Mouse (Mus musculus) heart, embryonic 14.5 days (tissue): Measurements from ENCODE around the gene Hist1h2ae. TPM values are rescaled to one million over a fixed set of nuclear protein-coding genes. Genes with fewer than 3 reads are reported as not detected.
"Not testable (repeated sequence)": the region's sequence is repeated elsewhere in the genome, so short reads cannot be mapped to it uniquely, and the experiment has no call there.

ENCODE experiments used
- ATAC-seq: fragments of 200-750 bp; cut with Nextera tagmentation; 2 replicates; pipeline ENCODE4 v1.8.0; 2017; ENCODE audit warnings: low read depth, moderate TSS enrichment; ENCODE audit not compliant: insufficient number of reproducible peaks, insufficient read depth, low FRiP score
- H3K27ac ChIP-seq, 2 experiments: fragments of 200-500 bp in 1 of 2; fragments of 300-500 bp in 1 of 2; sonication (generic) in 1 of 2; replicated peaks in 1 of 2; 2 replicates each; pipeline ENCODE4 v1.5.1; 2012 to 2014; ENCODE audit warnings: low read depth in 2 of 2, low read length in 2 of 2, control low read depth in 1 of 2, mild to moderate bottlenecking in 1 of 2, mixed read lengths in 1 of 2; ENCODE audit not compliant: control insufficient read depth in 1 of 2, insufficient read depth in 1 of 2
- H3K27me3 ChIP-seq: fragments of 300-500 bp; sonication (generic); 2 replicates; pipeline ENCODE4 v1.6.1; 2014; ENCODE audit warnings: mild to moderate bottlenecking, low read length, control low read depth; ENCODE audit not compliant: control insufficient read depth, insufficient read depth
- H3K36me3 ChIP-seq: fragments of 300-500 bp; sonication (generic); 2 replicates; pipeline ENCODE4 v1.6.1; 2014; ENCODE audit warnings: mild to moderate bottlenecking, control low read depth, low read length, mixed read lengths; ENCODE audit not compliant: control insufficient read depth, insufficient read depth
- H3K4me1 ChIP-seq, 2 experiments: fragments of 200-500 bp in 1 of 2; fragments of 300-500 bp in 1 of 2; sonication (generic) in 1 of 2; 2 replicates each; pipeline ENCODE4 v1.6.1; 2012 to 2014; ENCODE audit warnings: low read length in 2 of 2, control low read depth in 1 of 2, mixed read lengths in 1 of 2; ENCODE audit not compliant: control insufficient read depth in 2 of 2, insufficient read depth in 2 of 2
- H3K4me2 ChIP-seq: fragments of 300-500 bp; sonication (generic); 2 replicates; pipeline ENCODE4 v1.6.1; 2014; ENCODE audit warnings: mild to moderate bottlenecking, low read length
- H3K4me3 ChIP-seq, 2 experiments: fragments of 200-500 bp in 1 of 2; fragments of 300-500 bp in 1 of 2; sonication (generic) in 1 of 2; 2 replicates each; pipeline ENCODE4 v1.5.1; 2012 to 2014; ENCODE audit warnings: low read length in 2 of 2, mild to moderate bottlenecking in 2 of 2, control low read depth in 1 of 2, low read depth in 1 of 2, moderate library complexity in 1 of 2; ENCODE audit not compliant: control insufficient read depth in 1 of 2, insufficient read depth in 1 of 2
- H3K9ac ChIP-seq: fragments of 300-500 bp; sonication (generic); 2 replicates; pipeline ENCODE4 v1.6.1; 2014; ENCODE audit warnings: mild to moderate bottlenecking, low read length
- H3K9me3 ChIP-seq: fragments of 300-500 bp; sonication (generic); 2 replicates; pipeline ENCODE4 v1.6.1; 2016; ENCODE audit warnings: low read length, control low read depth; ENCODE audit not compliant: control insufficient read depth
- WGBS: fragments of 180-500 bp; shearing (Covaris S2); extraction: QIAGEN DNeasy Blood & Tissue Kit; methylation state at CpG from one replicate; pipeline ENCODE4 v1.1.7; 2014; 5-methylcytosine and 5-hydroxymethylcytosine counted together
- polyA plus RNA-seq: library from polyadenylated mRNA; unstranded; fragments of >200 nt; fragmentation: Nextera tagmentation; extraction: Ambion mirVana; gene quantifications from 2 replicates; pipeline ENCODE4 v1.2.1, GENCODE M21; 2014

Gene Hist1h2ae
- polyA plus RNA-seq, 1 experiment from 2014 or later = 49.1 TPM

DNA sequence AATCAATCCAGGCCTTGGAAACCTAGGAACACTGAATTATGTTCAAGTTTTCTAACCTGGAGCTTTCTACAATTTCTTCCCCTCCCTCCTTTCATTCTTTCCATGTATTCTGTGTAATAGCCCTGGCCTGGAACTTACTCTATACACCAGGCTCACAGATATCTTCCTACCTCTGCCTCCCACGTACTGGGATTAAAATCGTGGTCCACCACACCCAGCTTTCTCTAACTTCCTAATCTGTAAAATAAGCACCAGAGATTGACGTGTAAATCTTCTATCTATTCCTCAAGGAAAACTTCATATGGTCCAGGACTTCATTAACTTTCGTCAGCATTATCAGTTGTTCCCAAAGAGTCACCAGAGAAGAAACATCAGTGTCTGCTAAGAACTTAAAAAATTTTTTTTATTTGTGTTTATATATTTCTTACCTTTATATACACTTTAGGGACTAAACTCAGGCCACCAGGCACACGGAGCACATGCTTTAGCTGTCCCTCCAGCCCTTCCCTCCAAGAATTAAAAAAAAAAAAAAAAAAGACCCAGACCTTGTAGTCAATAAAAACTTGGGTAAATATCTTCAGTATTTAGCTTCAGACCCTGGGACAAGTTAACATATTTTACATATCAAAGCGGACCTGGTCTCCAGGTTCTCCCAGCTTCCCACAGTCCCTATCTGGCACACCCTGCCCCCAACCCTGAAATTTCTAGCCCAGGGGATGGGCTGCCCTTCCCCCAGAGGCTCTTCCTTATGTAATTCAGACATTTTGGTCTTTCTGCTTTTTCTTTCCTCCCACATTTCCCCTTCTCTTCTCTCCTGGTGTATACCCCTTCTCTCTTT, 11.4 kb upstream of the Hist1h2ae start:
- H3K27ac ChIP-seq = peak overlapping the region; percentile 78 to 79
- peak overlapping the region; percentile 50 to 58; a peak in 3 of 4 replicates for H3K4me3 ChIP-seq
- peak overlapping the region; percentile 85 for H3K4me2 ChIP-seq
- H3K9ac ChIP-seq = peak overlapping the region; percentile 82
- no peaks in the 10 kb centered on the region for H3K9me3 ChIP-seq
- H3K27me3 ChIP-seq = no peaks in the 10 kb centered on the region
- H3K36me3 ChIP-seq = no peaks in the 10 kb centered on the region
- no peak for ATAC-seq
- peaks cover 5 to 15% of the 10 kb centered on the region in 2 experiments for H3K4me1 ChIP-seq
- 20% methylated on average over 6 of the region's 6 CpGs for WGBS

DNA sequence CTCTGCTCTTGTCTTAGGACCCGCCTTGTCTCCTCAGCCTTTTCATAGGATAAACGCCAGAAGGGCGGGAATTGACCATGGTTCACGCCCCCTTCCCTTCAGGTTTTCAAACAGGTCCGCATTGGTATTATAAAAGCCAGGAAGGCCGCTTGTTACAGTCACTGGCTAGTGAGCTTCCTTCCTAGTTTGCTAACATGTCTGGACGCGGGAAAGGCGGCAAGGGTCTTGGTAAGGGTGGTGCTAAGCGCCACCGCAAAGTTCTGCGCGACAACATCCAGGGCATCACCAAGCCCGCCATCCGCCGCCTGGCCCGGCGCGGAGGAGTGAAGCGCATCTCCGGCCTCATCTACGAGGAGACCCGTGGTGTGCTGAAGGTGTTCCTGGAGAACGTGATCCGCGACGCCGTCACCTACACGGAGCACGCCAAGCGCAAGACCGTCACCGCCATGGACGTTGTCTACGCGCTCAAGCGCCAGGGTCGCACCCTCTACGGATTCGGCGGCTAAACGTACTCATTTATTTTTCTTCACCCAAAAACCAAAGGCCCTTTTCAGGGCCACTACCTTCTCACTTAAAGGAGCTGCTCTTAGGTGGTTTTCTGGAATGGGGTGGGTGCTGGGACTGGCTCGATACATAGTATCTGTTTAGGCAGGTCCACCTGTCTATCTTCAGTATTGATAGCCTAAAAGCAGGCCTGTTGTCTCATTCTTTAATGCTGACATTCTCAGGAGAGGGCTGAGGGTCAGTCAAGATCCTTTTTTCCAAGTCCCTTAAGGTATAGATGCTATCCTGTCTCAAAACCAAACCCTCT, 10.6 kb upstream of the Hist1h2ae start, which contains the start of gene Hist1h4d:
Gene Hist1h4d, plus strand, starts transcription at position 191 of the 811 bp plus-strand sequence.
- peak within 1 kb of the TSS; percentile 50 to 58 for H3K4me3 ChIP-seq
- ATAC-seq = peak; percentile 80
- no peaks in the 10 kb centered on the region for H3K27me3 ChIP-seq
- peak within 1 kb of the TSS; percentile 82 for H3K9ac ChIP-seq
- no peaks in the 10 kb centered on the region for H3K36me3 ChIP-seq
- WGBS = under 1% methylated on average over 42 of the region's 43 CpGs
- H3K4me1 ChIP-seq = peaks cover 4 to 19% of the 10 kb centered on the region in 2 experiments
- no peaks in the 10 kb centered on the region for H3K9me3 ChIP-seq
- H3K27ac ChIP-seq = peak within 1 kb of the TSS; percentile 78 to 79
- H3K4me2 ChIP-seq = peak within 1 kb of the TSS; percentile 85

DNA sequence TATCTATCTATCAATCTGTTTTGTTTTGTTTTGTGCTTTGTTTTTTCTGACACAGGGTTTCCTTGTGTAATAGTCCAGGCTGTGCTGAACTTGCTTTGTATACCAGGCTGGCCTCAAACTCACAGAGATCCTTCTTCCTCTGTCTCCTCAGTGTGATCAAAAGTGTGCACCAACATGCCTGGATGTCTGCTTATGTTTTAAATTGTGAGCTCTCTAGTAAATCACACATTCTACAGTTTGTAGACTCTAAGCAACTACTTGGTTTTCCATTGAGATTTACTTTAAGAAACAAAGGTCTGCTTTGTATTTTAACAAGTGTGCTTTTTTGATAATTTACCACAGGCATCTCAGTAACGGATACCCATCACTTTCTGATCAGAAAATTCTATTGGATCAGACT, 6.8 kb upstream of the Hist1h2ae start:
- Histone ChIP-seq H3K36me3 (no peaks in the 10 kb centered on the region), H3K4me3 (no peak overlapping the region), H3K9ac (no peak overlapping the region), H3K9me3 (no peaks in the 10 kb centered on the region), H3K27ac (no peak overlapping the region), H3K27me3 (no peaks in the 10 kb centered on the region), H3K4me2 (no peak overlapping the region), H3K4me1 (peaks cover 3 to 24% of the 10 kb centered on the region in 2 experiments)
- ATAC-seq = no peak
- WGBS = 86% methylated on average over 1 of the region's 1 CpGs

DNA sequence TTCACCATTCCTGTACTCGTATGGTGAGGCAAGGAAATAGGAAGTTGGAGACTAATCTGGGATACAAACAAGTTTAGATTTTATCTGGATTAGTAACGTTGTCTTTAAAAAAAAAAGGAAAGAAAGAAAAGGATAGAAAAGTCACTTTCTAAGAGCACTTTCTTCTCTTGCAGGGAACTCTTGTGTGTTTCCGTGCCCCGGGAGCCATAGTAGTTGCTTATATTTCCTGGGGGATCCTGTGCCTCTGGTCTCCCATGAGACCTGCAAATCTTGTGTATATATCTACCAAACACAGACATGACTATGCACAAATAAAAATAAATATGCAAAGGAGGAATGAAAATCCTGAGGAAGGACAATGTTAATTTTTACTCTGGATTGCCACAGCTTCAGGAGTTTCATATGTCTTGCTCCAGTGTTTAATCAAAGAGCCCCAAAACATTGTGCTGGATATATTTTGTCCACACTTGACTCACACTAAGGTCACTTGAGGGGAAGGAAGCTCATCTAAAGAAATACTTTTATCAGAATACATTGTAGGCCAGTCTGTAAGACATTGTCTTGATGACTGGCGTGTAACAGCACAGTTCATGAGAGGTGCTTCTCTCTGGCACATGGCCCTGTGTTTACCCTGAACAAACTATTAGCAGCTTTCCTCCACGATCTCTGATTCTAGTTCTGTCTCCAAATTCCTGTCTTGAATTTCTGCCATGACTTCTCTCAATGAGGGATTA, 6.1 kb upstream of the Hist1h2ae start:
- H3K4me1 ChIP-seq = peaks cover 3 to 21% of the 10 kb centered on the region in 2 experiments
- no peaks in the 10 kb centered on the region for H3K36me3 ChIP-seq
- H3K9ac ChIP-seq = peak overlapping the region; percentile 79
- peak overlapping the region; percentile 70 for H3K4me2 ChIP-seq
- H3K9me3 ChIP-seq = no peaks in the 10 kb centered on the region
- H3K4me3 ChIP-seq = peak overlapping the region in 1 of 2 experiments; percentile 44; a peak in 2 of 4 replicates
- peak overlapping the region; percentile 61 to 67; a peak in 3 of 4 replicates for H3K27ac ChIP-seq
- ATAC-seq = no peak
- no peaks in the 10 kb centered on the region for H3K27me3 ChIP-seq
- WGBS = 64% methylated on average over 6 of the region's 6 CpGs

DNA sequence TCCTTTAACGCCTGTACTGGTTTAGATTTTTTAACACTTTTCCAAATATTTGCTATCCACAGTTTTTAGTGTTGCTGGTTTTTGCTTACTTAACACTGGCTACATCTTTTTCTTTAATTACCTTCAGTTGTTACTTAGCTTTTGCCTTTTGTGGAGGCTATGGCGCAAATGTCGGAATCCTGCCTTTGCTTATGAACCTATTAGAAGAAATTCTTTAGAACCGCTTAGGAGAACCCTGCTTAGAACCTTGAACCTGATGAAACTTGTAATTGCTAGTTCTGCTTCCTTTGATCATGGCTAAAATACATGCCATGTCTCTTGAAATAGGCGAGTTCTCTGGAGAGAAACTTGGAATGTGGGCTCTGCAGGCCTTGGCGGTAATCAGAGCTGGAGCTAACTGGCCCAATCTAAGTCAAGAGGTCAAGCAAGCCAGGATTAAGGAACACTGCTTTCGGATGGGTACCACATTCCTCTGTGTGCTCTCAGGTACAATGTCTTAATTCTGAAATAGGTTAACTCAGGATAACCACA, 5.4 kb upstream of the Hist1h2ae start:
- no peak for ATAC-seq
- WGBS = 26% methylated on average over 7 of the region's 7 CpGs
- peak overlapping the region; percentile 18 to 44 for H3K4me3 ChIP-seq
- peak overlapping the region; percentile 79 for H3K9ac ChIP-seq
- H3K36me3 ChIP-seq = no peaks in the 10 kb centered on the region
- no peaks in the 10 kb centered on the region for H3K9me3 ChIP-seq
- peaks cover 3 to 18% of the 10 kb centered on the region in 2 experiments; a peak in 3 of 4 replicates for H3K4me1 ChIP-seq
- no peaks in the 10 kb centered on the region for H3K27me3 ChIP-seq
- peak overlapping the region; percentile 70 for H3K4me2 ChIP-seq
- peak overlapping the region; percentile 61 to 67 for H3K27ac ChIP-seq

DNA sequence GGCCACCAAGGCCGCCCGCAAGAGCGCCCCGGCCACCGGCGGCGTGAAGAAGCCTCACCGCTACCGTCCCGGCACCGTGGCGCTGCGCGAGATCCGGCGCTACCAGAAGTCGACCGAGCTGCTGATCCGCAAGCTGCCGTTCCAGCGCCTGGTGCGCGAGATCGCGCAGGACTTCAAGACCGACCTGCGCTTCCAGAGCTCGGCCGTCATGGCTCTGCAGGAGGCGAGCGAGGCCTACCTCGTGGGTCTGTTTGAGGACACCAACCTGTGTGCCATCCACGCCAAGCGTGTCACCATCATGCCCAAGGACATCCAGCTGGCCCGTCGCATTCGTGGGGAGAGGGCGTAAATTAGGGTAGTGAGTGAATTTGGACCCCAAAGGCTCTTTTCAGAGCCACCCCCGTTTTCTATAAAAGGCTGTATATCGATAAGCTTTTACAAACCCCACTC, 4.9 kb upstream of the Hist1h2ae start:
- H3K9me3 ChIP-seq, H3K27me3 ChIP-seq, ATAC-seq, H3K36me3 ChIP-seq: not testable (repeated sequence)
- H3K9ac ChIP-seq = peak overlapping the region; percentile 79
- peak overlapping the region; percentile 70 for H3K4me2 ChIP-seq
- H3K4me1 ChIP-seq = peaks cover 3 to 18% of the 10 kb centered on the region in 2 experiments; a peak in 3 of 4 replicates
- 2% methylated on average over 11 of the region's 40 CpGs for WGBS
- peak overlapping the region; percentile 37 to 44 for H3K4me3 ChIP-seq
- peak overlapping the region; percentile 45 to 67 for H3K27ac ChIP-seq
